Mouse (Mus musculus) NIH3T3 (cell line): ENCODE measurements at regions not wholly inside any gene's neighbourhood (a gene's known extent, or its start where the extent isn't known, plus 50 kb on each side); places are given as distances from the start of the nearest gene placed in this dataset.

Experiments used
- DNase-seq: peaks from one replicate; pipeline ENCODE4 v3.0.0-alpha.2; 2012; ENCODE audit warnings: low read depth

DNA sequence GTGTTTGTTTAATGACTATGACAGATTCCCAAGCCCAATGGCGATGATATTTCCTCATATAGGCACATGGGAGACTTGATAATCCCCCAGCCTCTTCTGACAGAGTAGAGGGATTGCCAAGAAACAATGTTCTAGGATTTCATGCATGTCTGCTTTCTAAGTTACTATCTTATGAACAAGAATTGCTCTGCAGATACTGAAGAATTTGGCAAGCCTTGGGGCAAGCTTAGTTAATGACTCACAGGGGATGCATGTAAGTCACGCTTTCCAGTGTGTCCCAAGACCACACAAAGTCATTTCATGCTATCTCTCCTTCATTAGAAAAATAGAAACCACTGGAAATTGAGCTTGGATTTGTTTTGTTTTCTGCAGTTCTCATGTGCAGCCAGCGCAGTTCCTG lies 376.2 kb downstream of the Dcdc2c start:
- DNase-seq, result no peak

GRCm38 (mm10) chr12:28174078-28174477 lies 378.1 kb downstream of the Dcdc2c start:
- DNase-seq, result no peak

DNA sequence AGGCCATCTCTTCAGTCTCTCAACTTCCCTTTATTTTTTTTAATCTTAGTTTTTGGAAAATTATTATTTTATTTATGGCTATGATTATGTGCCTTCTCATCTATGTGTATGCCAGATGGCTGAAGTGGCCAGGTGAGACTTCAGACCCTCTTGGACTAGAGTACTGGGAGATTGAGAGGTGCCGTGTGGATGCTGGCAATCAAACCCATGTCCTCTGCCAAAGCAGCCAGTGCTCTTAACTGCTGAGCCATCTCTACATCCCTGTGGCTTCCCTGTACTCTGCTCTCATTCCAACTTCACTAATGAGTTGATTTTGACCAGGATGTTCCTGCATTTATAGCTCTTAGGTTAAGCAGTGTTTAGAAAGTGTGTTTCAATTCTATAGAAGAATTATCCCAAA lies 393.4 kb downstream of the Dcdc2c start:
- no peak for DNase-seq

- DNase-seq, result no peak
Measured at GRCm38 (mm10) chr12:28150759-28151158, 401.4 kb downstream of the Dcdc2c start.

- no peak for DNase-seq
Measured at GRCm38 (mm10) chr12:28135810-28136592, 416.2 kb downstream of the Dcdc2c start.

DNA sequence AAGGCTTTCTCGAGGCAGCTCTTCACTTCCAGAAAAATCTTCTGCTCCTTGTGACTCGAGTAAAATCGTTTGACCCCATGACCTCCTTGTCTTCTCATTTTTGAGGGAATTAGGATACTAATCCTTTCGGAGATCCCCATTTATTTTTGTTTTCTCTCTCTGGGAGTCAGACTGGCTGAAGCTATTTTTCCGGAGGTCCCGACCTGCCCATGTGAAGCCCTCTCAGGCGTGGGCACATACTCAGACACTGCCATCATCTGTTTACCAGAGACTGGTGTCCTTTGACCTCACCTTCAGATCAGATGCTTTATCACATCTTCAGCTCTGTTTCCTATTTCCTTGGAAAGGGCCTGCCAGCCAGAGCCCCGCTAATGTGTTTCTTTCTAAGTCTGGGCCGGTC lies 429.4 kb downstream of the Dcdc2c start:
- no peak for DNase-seq

GRCm38 (mm10) chr12:28120106-28120505 lies 432.1 kb downstream of the Dcdc2c start:
- no peak for DNase-seq

DNA sequence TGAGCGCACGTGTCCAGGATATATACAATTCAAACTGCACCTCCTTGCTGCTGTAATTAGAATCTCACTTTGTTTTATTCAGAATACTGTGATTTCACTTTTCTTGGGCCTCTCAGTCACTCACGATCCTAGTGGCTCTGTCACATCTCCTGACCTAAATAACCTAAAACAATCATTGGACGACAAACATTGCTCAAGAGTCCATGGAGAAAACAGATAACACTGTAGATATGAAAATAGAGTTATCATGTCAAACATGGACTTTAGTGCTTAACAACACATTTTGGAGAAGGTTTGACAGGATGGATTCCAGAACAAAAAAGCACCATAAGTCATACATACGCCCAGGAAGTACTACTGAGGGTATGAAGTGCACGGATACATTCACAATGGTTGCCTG lies 461.5 kb downstream of the Dcdc2c start:
- no peak for DNase-seq

DNA sequence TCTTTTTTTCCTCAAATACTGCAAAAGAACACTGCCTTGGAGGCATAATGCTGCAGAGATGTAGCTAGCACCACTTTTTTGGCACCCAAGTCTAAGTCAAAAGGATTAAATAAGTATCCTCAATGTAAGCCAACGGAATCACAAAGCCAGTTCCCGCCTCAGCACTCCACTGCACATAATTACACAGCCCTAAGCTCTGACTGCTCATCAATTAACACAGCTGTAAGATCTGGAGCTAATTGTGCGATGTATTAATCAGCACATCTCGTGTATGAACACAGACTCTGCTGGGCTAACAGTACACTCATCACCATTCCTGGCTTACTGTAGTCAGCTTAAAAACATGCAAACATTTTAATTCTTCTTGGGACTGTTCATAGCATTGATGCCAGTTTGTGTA lies 466.7 kb downstream of the Dcdc2c start:
- DNase-seq, result no peak

DNA sequence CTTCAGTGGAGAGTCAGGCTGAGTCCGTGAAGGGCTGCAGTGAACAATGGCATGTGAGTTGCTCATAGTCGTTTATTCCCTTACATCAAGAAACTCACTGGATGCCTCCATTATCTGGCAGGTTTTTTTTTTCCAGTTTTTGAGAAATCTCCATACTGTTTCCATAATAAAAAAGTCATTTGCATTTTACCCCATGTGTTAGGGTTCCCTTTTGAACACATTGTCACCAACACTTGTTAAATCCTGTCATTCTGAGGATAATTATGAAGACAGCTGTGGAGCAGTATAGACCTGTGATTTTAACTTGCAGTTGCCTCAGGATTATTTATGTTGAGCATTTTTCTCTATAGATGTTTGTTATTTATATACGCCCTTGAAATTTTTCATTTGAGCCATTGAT lies 475.6 kb downstream of the Dcdc2c start:
- DNase-seq, result no peak

DNA sequence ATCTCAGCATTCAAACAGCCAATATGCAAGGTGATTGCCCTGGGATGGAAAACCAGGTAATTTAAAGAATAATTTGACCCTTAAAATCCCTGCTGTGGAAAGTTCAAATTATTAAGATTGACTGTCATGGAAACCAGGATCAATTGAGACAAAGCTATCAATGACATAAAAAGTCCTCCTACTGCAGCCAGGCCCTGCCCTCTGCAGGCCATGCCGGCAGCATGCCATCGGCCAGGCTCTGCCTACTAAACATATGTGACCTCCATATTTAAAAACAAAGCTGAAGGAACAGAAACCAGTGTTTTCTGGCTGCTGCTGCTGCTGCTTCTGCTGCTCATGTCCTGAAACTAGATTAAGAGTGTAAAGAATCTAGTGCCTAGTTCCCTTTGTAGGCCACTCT lies 483.6 kb downstream of the Dcdc2c start:
- DNase-seq, result no peak

DNA sequence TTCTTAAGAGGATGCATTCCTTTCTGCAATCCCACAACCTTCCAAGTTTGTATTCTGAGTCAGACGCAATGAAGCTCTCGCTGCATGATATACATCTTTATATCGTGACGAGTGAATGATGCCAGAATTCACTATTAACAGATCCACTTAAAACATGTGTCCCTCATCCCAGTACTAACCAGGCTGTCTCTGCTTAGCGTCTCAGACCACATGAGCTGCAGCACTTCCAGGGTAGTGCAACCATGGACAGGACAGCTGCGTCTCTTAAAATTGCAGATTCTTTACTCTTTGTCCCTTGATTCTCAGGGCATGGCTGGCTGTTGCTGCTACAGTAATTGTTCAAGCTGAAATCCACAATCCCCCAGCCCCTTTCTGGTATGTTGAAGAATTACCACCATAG lies 491.9 kb downstream of the Dcdc2c start:
- DNase-seq, result no peak

- no peak for DNase-seq
Measured at GRCm38 (mm10) chr12:28055518-28056280, 496.5 kb downstream of the Dcdc2c start.

GRCm38 (mm10) chr12:28054444-28054843 lies 497.8 kb downstream of the Dcdc2c start:
- DNase-seq, result no peak

- DNase-seq, result no peak
Measured at GRCm38 (mm10) chr12:28047989-28048388, 504.2 kb downstream of the Dcdc2c start.

GRCm38 (mm10) chr12:28038161-28038911 lies 513.9 kb downstream of the Dcdc2c start:
- DNase-seq, result no peak

DNA sequence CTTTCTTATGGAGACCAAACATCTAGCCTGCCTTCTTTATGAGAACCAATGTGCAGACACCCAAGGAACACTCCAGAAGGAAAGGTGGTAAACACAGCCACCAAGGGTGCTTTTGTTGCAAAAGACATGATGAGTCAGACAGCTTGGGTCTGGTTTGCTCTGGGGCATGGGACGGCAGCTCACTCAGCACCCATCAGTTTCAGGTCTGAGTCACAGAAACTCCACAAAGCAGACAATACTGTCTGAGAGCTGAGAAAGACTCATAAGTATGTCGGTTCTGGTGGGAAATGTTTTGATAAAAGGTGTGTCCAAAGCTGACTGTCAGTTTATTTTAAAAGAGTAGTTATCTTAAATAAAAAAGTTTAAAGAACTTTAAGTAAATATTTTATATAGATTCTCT lies 553.0 kb downstream of the Dcdc2c start:
- no peak for DNase-seq

DNA sequence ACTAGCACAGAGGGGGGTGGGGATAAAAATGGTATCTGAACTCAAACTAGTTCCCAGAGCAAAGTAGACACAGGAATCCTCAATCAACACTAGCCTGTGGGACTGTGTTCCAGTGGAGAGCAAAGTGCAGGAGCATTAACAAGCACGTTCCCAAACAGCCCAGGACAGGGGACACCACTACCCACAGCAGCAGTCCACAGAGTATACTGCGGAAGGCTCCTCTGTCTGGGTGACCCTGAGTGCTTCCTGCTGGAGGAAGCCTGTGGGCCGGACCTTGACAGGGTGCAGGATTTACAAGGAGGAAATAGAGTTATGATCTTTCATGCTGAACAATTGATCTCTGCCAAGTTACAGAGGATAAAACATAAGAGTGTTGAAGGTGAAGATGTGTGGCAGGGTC lies 560.0 kb downstream of the Dcdc2c start:
- no peak for DNase-seq

GRCm38 (mm10) chr12:27984261-27984841 lies 567.8 kb downstream of the Dcdc2c start:
- DNase-seq, result no peak

- no peak for DNase-seq
Measured at GRCm38 (mm10) chr12:27978257-27978931, 573.8 kb downstream of the Dcdc2c start.

- no peak for DNase-seq
Measured at GRCm38 (mm10) chr12:27977548-27978256, 574.5 kb downstream of the Dcdc2c start.
